Mouse (Mus musculus) bone marrow, adult 2 months (tissue): ENCODE results near the gene Ramac.

ENCODE experiments used
- CTCF ChIP-seq: fragments of 200-500 bp; IDR thresholded peaks from 2 replicates; pipeline ENCODE4 v1.5.1; 2011; ENCODE audit warnings: low read length, control low read depth; ENCODE audit not compliant: control insufficient read depth, insufficient read depth
- POLR2A ChIP-seq: fragments of 200-500 bp; IDR thresholded peaks from 2 replicates; pipeline ENCODE4 v1.6.1; 2011; ENCODE audit warnings: low read depth, mild to moderate bottlenecking, control low read depth, low read length, borderline replicate concordance; ENCODE audit not compliant: control insufficient read depth

- TF ChIP-seq CTCF (no peak), POLR2A (no peak)
Measured at GRCm38 (mm10) chr7:81725986-81726727, 36.6 kb upstream of the Ramac start.
